Mouse (Mus musculus) CH12.LX (cell line): ENCODE data around the gene Sbpl. TPM values are rescaled to one million over a fixed set of nuclear protein-coding genes. Genes with fewer than 3 reads are reported as not detected.

Source experiments
- DNase-seq: peaks from one replicate; pipeline ENCODE4 v3.0.0-alpha.2; 2013; ENCODE audit errors: extremely low read depth
- H3K27ac ChIP-seq: 2 replicates; pipeline ENCODE4 v1.5.1; 2012; ENCODE audit warnings: low read depth, mild to moderate bottlenecking, control low read depth, moderate library complexity; ENCODE audit not compliant: insufficient read depth
- H3K27me3 ChIP-seq: replicated peaks from 2 replicates; pipeline ENCODE3; 2012; ENCODE audit warnings: inconsistent platforms
- H3K36me3 ChIP-seq, 2 experiments: replicated peaks in 1 of 2; 2 replicates each; pipeline versions ENCODE3 to v1.6.1; 2012; ENCODE audit warnings: inconsistent platforms in 1 of 2, low read length in 1 of 2, mild to moderate bottlenecking in 1 of 2, mixed read lengths in 1 of 2, moderate library complexity in 1 of 2; ENCODE audit not compliant: control insufficient read depth in 1 of 2, insufficient read depth in 1 of 2
- H3K4me1 ChIP-seq, 2 experiments: 2 replicates each; pipeline ENCODE4 v1.6.1; 2012; ENCODE audit warnings: inconsistent platforms in 1 of 2, moderate library complexity in 1 of 2; ENCODE audit not compliant: insufficient read depth in 2 of 2, control insufficient read depth in 1 of 2
- H3K4me2 ChIP-seq: 2 replicates; pipeline ENCODE4 v1.6.1; 2012; ENCODE audit warnings: low read depth, mild to moderate bottlenecking, control low read depth; ENCODE audit not compliant: poor library complexity, insufficient read depth, severe bottlenecking
- H3K4me3 ChIP-seq, 3 experiments: fragments of 150-350 bp in 1 of 3; sonication (generic) in 1 of 3; replicated peaks in 1 of 3; 2 replicates each; pipeline versions ENCODE3 to v1.5.1; 2011 to 2012; ENCODE audit warnings: low read depth in 2 of 3, low read length in 2 of 3, mild to moderate bottlenecking in 2 of 3, moderate library complexity in 2 of 3, control low read depth in 1 of 3, improper control_type of control experiment in 1 of 3, inconsistent platforms in 1 of 3, mixed read lengths in 1 of 3; ENCODE audit not compliant: poor library complexity in 1 of 3
- H3K79me2 ChIP-seq: replicated peaks from 2 replicates; pipeline ENCODE4 v1.6.1; 2012; ENCODE audit warnings: mild to moderate bottlenecking, moderate library complexity; ENCODE audit not compliant: control insufficient read depth, poor library complexity, insufficient read depth, severe bottlenecking; ENCODE audit errors: extremely low read depth
- H3K9ac ChIP-seq: 2 replicates; pipeline ENCODE4 v1.6.1; 2012; ENCODE audit warnings: low read depth, mild to moderate bottlenecking, control low read depth, moderate library complexity; ENCODE audit not compliant: insufficient read depth
- H3K9me3 ChIP-seq: replicated peaks from 2 replicates; pipeline ENCODE3; 2012; ENCODE audit warnings: low read length, inconsistent platforms, mixed read lengths
- BHLHE40 ChIP-seq: IDR thresholded peaks from 2 replicates; pipeline ENCODE4 v1.6.1; 2011; ENCODE audit warnings: mild to moderate bottlenecking, low read depth, low read length, improper control_type of control experiment
- CHD1 ChIP-seq: IDR thresholded peaks from 2 replicates; pipeline ENCODE4 v1.6.1; 2012; ENCODE audit warnings: low read depth, low read length, improper control_type of control experiment, inconsistent platforms
- CHD2 ChIP-seq: IDR thresholded peaks from 2 replicates; pipeline ENCODE4 v1.6.1; 2011; ENCODE audit warnings: low read length, improper control_type of control experiment
- CTCF ChIP-seq, 2 experiments: IDR thresholded peaks in 1 of 2; conservative IDR thresholded peaks in 1 of 2; 2 replicates each; pipeline ENCODE4 v1.5.1; 2011 to 2012; ENCODE audit warnings: low read depth in 2 of 2, low read length in 2 of 2, improper control_type of control experiment in 1 of 2, inconsistent platforms in 1 of 2, mild to moderate bottlenecking in 1 of 2, moderate library complexity in 1 of 2
- E2F4 ChIP-seq: IDR thresholded peaks from 2 replicates; pipeline ENCODE4 v1.6.1; 2011; ENCODE audit warnings: low read depth, low read length, improper control_type of control experiment; ENCODE audit not compliant: insufficient replicate concordance
- ELF1 ChIP-seq: IDR thresholded peaks from 2 replicates; pipeline ENCODE4 v1.6.1; 2014; ENCODE audit warnings: low read depth, mild to moderate bottlenecking, inconsistent platforms, low read length, improper control_type of control experiment
- EP300 ChIP-seq: IDR thresholded peaks from 2 replicates; pipeline ENCODE4 v1.6.1; 2011; ENCODE audit warnings: low read length, improper control_type of control experiment
- ETS1 ChIP-seq: conservative IDR thresholded peaks from 2 replicates; pipeline ENCODE4 v1.6.1; 2012; ENCODE audit warnings: low read depth, mild to moderate bottlenecking, inconsistent platforms, low read length, improper control_type of control experiment, moderate library complexity
- GABPA ChIP-seq: IDR thresholded peaks from 2 replicates; pipeline ENCODE4 v1.6.1; 2012; ENCODE audit warnings: low read depth, low read length, improper control_type of control experiment, inconsistent platforms; ENCODE audit not compliant: insufficient replicate concordance
- HCFC1 ChIP-seq: IDR thresholded peaks from 2 replicates; pipeline ENCODE4 v1.6.1; 2012; ENCODE audit warnings: low read depth, mild to moderate bottlenecking, inconsistent platforms, low read length, improper control_type of control experiment
- IRF4 ChIP-seq: IDR thresholded peaks from 2 replicates; pipeline ENCODE4 v1.6.1; 2014; ENCODE audit warnings: low read depth, mild to moderate bottlenecking, inconsistent platforms, low read length, improper control_type of control experiment
- JUN ChIP-seq: IDR thresholded peaks from 2 replicates; pipeline ENCODE4 v1.6.1; 2011; ENCODE audit warnings: low read depth, mild to moderate bottlenecking, low read length, improper control_type of control experiment, moderate library complexity; ENCODE audit not compliant: insufficient read depth
- JUND ChIP-seq: conservative IDR thresholded peaks from 2 replicates; pipeline ENCODE4 v1.6.1; 2011; ENCODE audit warnings: low read depth, low read length, improper control_type of control experiment
- KAT2A ChIP-seq: IDR thresholded peaks from 2 replicates; pipeline ENCODE4 v1.6.1; 2012; ENCODE audit warnings: low read length, improper control_type of control experiment, inconsistent platforms; ENCODE audit not compliant: insufficient replicate concordance
- MAFK ChIP-seq: IDR thresholded peaks from 2 replicates; pipeline ENCODE4 v1.6.1; 2011; ENCODE audit warnings: low read length, improper control_type of control experiment; ENCODE audit not compliant: insufficient replicate concordance
- MAX ChIP-seq: IDR thresholded peaks from 2 replicates; pipeline ENCODE4 v1.6.1; 2011; ENCODE audit warnings: low read length, improper control_type of control experiment
- MAZ ChIP-seq: IDR thresholded peaks from 2 replicates; pipeline ENCODE4 v1.6.1; 2012; ENCODE audit warnings: low read depth, mild to moderate bottlenecking, inconsistent platforms, low read length, improper control_type of control experiment, moderate library complexity
- MEF2A ChIP-seq: IDR thresholded peaks from 2 replicates; pipeline ENCODE4 v1.6.1; 2014; ENCODE audit warnings: low read depth, mild to moderate bottlenecking, inconsistent platforms, low read length, improper control_type of control experiment, borderline replicate concordance
- MXI1 ChIP-seq: IDR thresholded peaks from 2 replicates; pipeline ENCODE4 v1.6.1; 2011; ENCODE audit warnings: mild to moderate bottlenecking, low read depth, low read length, improper control_type of control experiment
- MYC ChIP-seq: IDR thresholded peaks from 2 replicates; pipeline ENCODE4 v1.6.1; 2011; ENCODE audit warnings: low read depth, mild to moderate bottlenecking, improper control_type of control experiment, low read length
- NELFE ChIP-seq: IDR thresholded peaks from 2 replicates; pipeline ENCODE4 v1.6.1; 2011; ENCODE audit warnings: low read depth, low read length, improper control_type of control experiment
- NRF1 ChIP-seq: IDR thresholded peaks from 2 replicates; pipeline ENCODE4 v1.6.1; 2014; ENCODE audit warnings: low read depth, mild to moderate bottlenecking, inconsistent platforms, low read length, improper control_type of control experiment, moderate library complexity
- POLR2A ChIP-seq: IDR thresholded peaks from 2 replicates; pipeline ENCODE4 v1.6.1; 2011; ENCODE audit warnings: low read depth, mild to moderate bottlenecking, improper control_type of control experiment, low read length
- RAD21 ChIP-seq: IDR thresholded peaks from 2 replicates; pipeline ENCODE4 v1.6.1; 2011; ENCODE audit warnings: low read depth, mild to moderate bottlenecking, low read length, improper control_type of control experiment, moderate library complexity
- RCOR1 ChIP-seq: conservative IDR thresholded peaks from 2 replicates; pipeline ENCODE4 v1.6.1; 2012; ENCODE audit warnings: low read depth, mild to moderate bottlenecking, inconsistent platforms, low read length, improper control_type of control experiment
- SIN3A ChIP-seq: IDR thresholded peaks from 2 replicates; pipeline ENCODE4 v1.6.1; 2012; ENCODE audit warnings: low read length, improper control_type of control experiment, inconsistent platforms
- TCF12 ChIP-seq: IDR thresholded peaks from 2 replicates; pipeline ENCODE4 v1.6.1; 2014; ENCODE audit warnings: low read depth, mild to moderate bottlenecking, inconsistent platforms, low read length, improper control_type of control experiment
- USF1 ChIP-seq: IDR thresholded peaks from 2 replicates; pipeline ENCODE4 v1.6.1; 2014; ENCODE audit warnings: low read depth, mild to moderate bottlenecking, inconsistent platforms, low read length, improper control_type of control experiment
- USF2 ChIP-seq: conservative IDR thresholded peaks from 2 replicates; pipeline ENCODE4 v1.6.1; 2011; ENCODE audit warnings: low read depth, low read length, improper control_type of control experiment
- ZC3H11A ChIP-seq: IDR thresholded peaks from 2 replicates; pipeline ENCODE4 v1.6.1; 2012; ENCODE audit warnings: low read depth, mild to moderate bottlenecking, inconsistent platforms, low read length, improper control_type of control experiment
- ZKSCAN1 ChIP-seq: IDR thresholded peaks from 2 replicates; pipeline ENCODE4 v1.6.1; 2012; ENCODE audit warnings: low read depth, inconsistent platforms, low read length, improper control_type of control experiment, borderline replicate concordance
- ZMIZ1 ChIP-seq: IDR thresholded peaks from 2 replicates; pipeline ENCODE4 v1.6.1; 2012; ENCODE audit warnings: low read depth, mild to moderate bottlenecking, inconsistent platforms, low read length, improper control_type of control experiment
- ZNF384 ChIP-seq: IDR thresholded peaks from 2 replicates; pipeline ENCODE4 v1.6.1; 2012; ENCODE audit warnings: low read depth, low read length, improper control_type of control experiment, inconsistent platforms
- dilution Hi-C: fragments of 300-500 bp; cut with MboI; formaldehyde crosslinking; loops from 2 replicates; pipeline ENCODE4 v1.14.3; 2020; ENCODE audit warnings: low sequenced_read_pairs; ENCODE audit not compliant: extremely low pct_unique_long_range_greater_than_20kb, extremely low pct_ligation_motif_present
- in situ Hi-C: fragments of 300-500 bp; cut with MboI; formaldehyde crosslinking; loops from 3 replicates; pipeline ENCODE4 v1.14.3; 2019; ENCODE audit warnings: low sequenced_read_pairs, low pct_ligation_motif_present, low pct_unique_long_range_greater_than_20kb, mixed read lengths
- polyA plus RNA-seq: library from polyadenylated mRNA; unstranded; fragments of >175 nt; gene quantifications from 2 replicates; pipeline ENCODE4 v1.2.1, GENCODE M21; 2012; ENCODE audit warnings: low read depth; ENCODE audit not compliant: insufficient read length
- total RNA-seq, 2 experiments: library from RNA; depleted of rRNA; stranded (reverse); fragments of 300-350 nt in 1 of 2; fragments of >200 nt in 1 of 2; gene quantifications; 2 replicates each; pipeline ENCODE4 v1.2.3; 2012 to 2014

Sbpl gene
- total and polyA plus RNA-seq, 3 experiments = not detected

DNA sequence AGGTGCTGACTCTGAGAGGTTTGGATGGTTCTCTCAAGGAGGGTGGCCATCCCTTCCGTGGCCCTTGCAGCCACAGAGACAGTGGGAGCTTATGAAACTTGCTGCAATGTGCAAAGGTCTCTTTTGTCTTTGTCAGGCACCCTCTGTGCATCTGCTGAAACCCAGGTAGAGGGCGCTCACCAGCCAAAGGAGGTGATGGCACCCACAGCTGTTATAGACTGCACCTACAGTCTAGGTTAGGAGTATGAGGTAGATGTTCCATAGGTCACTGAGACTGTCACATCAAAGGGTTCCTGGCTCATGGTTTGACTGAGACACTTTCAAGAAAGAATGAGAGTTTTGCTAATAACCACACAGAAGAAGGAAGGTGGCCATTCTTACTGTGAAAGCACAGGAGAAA lies 13.7 kb upstream of the Sbpl start (continued):
- TF ChIP-seq MAX (no peak), USF2 (no peak)
- TF ChIP-seq, all 38 proteins: peak for 5

DNA sequence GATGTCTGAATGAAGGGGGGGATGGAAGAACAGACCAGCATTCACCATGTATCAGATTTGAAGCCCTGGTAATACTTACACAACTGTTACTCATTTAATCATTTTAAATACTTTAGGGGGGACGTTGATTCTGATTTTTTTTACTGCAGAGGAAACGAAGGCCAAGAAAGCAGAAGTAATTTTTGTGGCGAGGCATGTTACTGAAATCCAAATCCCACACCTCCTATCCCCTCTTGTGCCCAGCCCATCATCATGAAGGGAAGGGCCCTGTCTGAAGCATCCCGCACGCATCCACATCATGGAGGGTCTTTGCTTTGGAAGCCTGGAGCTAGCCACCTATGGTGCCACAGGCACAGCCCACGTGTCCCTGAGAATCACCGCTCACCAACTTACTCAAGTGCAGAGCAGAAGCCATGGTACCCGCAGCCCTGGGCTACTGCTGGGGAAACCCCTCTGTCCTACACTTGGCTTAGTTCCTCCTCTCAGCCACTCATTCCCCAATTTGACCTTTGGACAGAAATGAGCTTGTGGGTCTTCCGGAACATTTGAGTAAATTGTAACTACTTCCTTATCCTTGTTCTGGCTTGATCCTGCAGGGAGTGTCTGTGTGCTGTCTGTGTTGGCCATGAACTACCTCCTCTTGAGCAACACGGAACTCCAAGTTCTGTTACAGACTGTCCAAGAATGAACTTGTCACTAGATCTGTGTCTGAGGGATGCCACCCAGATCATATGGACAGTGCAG lies 11.8 kb upstream of the Sbpl start:
- peak overlapping the region; percentile 1; the same call in 1 of the 2 replicates for H3K27ac ChIP-seq

More for the DNA sequence above, 11.8 kb upstream of the Sbpl start:
- Histone ChIP-seq H3K27me3 (no peaks in the 10 kb centered on the region), H3K9me3 (no peaks in the 10 kb centered on the region), H3K4me3 (no peak overlapping the region), H3K4me1 (peaks cover 21 to 44% of the 10 kb centered on the region in 2 experiments), H3K4me2 (peak overlapping the region; percentile 18; the same call in 1 of the 2 replicates), H3K9ac (no peak overlapping the region), H3K79me2 (no peaks in the 10 kb centered on the region), H3K36me3 (no peaks in the 10 kb centered on the region)
- dilution Hi-C loops (no loop called here), in situ Hi-C loops (loop anchor here (10.0 kb wide), 3 partner anchors 102 to 302 kb away; partner anchors contain the start of genes Bicdl2, Flywch1 and Prss21)
- DNase-seq = peak; percentile 94
- TF ChIP-seq ETS1 (no peak; the same call in 1 of the 2 replicates), CTCF (conservative IDR thresholded peaks at IDR 0.05 in 1 of 2, IDR thresholded peaks at IDR 0.05 in 1 of 2; ENCODE audit: low read depth in 2 of 2, low read length in 2 of 2) (no peak), MAZ (no peak), NELFE (no peak), USF1 (peak; percentile 62), TCF12 (peak; percentile 45; the same call in 1 of the 2 replicates), RCOR1 (no peak), IRF4 (peak; percentile 87), GABPA (no peak), HCFC1 (0 out of 2 replicates have a peak, but pooled peaks have one; percentile 5), NRF1 (no peak), ZMIZ1 (no peak), KAT2A (no peak), MYC (peak; percentile 89), CHD2 (peak; percentile 44; the same call in 1 of the 2 replicates), ZKSCAN1 (no peak), MEF2A (no peak), SIN3A (no peak), POLR2A (peak; percentile 32; the same call in 1 of the 2 replicates), ELF1 (peak; percentile 71), MXI1 (peak; percentile 59; the same call in 1 of the 2 replicates), MAX (peak; percentile 81), MAFK (no peak), JUN (peak; percentile 61; the same call in 1 of the 2 replicates), ZC3H11A (no peak), ZNF384 (peak; percentile 55), JUND (peak; percentile 77), RAD21 (no peak), BHLHE40 (peak; percentile 45; the same call in 1 of the 2 replicates), EP300 (peak; percentile 90), CHD1 (no peak), E2F4 (no peak)
